Mouse (Mus musculus): ENCODE measurements around the gene Lyrm9.

The Lyrm9 gene

GRCm38 (mm10) chr11:78791582-78791981 is 34.8 kb upstream of the Lyrm9 start:
- no peaks in the 10 kb centered on the region for H3K36me3 ChIP-seq (ENCODE audit: insufficient read depth, low read length)
- no peaks in the 10 kb centered on the region for H3K9me3 ChIP-seq (ENCODE audit: low read length)
- TF ChIP-seq POU5F1 (IDR thresholded peaks at IDR 0.05; ENCODE audit: borderline replicate concordance, low read length) (no peak), CTCF (conservative IDR thresholded peaks at IDR 0.05; ENCODE audit: low read length) (no peak), NANOG (IDR thresholded peaks at IDR 0.05; ENCODE audit: borderline replicate concordance, low read length) (no peak)
- peaks cover 20% of the 10 kb centered on the region for H3K4me1 ChIP-seq (replicated peaks; ENCODE audit: low read depth, low read length)
- no peak overlapping the region for H3K4me3 ChIP-seq (replicated peaks; ENCODE audit: low read length)
- peaks cover 68% of the 10 kb centered on the region for H3K27me3 ChIP-seq (ENCODE audit: insufficient read depth, low read length)

GRCm38 (mm10) chr11:78792055-78792454 is 34.3 kb upstream of the Lyrm9 start:
- TF ChIP-seq POU5F1 (IDR thresholded peaks at IDR 0.05; ENCODE audit: borderline replicate concordance, low read length) (no peak), NANOG (IDR thresholded peaks at IDR 0.05; ENCODE audit: borderline replicate concordance, low read length) (no peak), CTCF (conservative IDR thresholded peaks at IDR 0.05; ENCODE audit: low read length) (no peak)
- no peak overlapping the region for H3K4me3 ChIP-seq (replicated peaks; ENCODE audit: low read length)
- peaks cover 20% of the 10 kb centered on the region for H3K4me1 ChIP-seq (replicated peaks; ENCODE audit: low read depth, low read length)
- H3K9me3 ChIP-seq (ENCODE audit: low read length) = no peaks in the 10 kb centered on the region
- H3K27me3 ChIP-seq (ENCODE audit: insufficient read depth, low read length) = peaks cover 68% of the 10 kb centered on the region
- H3K36me3 ChIP-seq (ENCODE audit: insufficient read depth, low read length) = no peaks in the 10 kb centered on the region

GRCm38 (mm10) chr11:78792465-78792864 is 33.9 kb upstream of the Lyrm9 start:
- Histone ChIP-seq H3K9me3 (ENCODE audit: low read length) (no peaks in the 10 kb centered on the region), H3K27me3 (ENCODE audit: insufficient read depth, low read length) (peaks cover 64% of the 10 kb centered on the region), H3K4me3 (replicated peaks; ENCODE audit: low read length) (no peak overlapping the region), H3K4me1 (replicated peaks; ENCODE audit: low read depth, low read length) (peaks cover 20% of the 10 kb centered on the region), H3K36me3 (ENCODE audit: insufficient read depth, low read length) (no peaks in the 10 kb centered on the region)
- TF ChIP-seq NANOG (IDR thresholded peaks at IDR 0.05; ENCODE audit: borderline replicate concordance, low read length) (no peak), CTCF (conservative IDR thresholded peaks at IDR 0.05; ENCODE audit: low read length) (no peak), POU5F1 (IDR thresholded peaks at IDR 0.05; ENCODE audit: borderline replicate concordance, low read length) (no peak)

DNA sequence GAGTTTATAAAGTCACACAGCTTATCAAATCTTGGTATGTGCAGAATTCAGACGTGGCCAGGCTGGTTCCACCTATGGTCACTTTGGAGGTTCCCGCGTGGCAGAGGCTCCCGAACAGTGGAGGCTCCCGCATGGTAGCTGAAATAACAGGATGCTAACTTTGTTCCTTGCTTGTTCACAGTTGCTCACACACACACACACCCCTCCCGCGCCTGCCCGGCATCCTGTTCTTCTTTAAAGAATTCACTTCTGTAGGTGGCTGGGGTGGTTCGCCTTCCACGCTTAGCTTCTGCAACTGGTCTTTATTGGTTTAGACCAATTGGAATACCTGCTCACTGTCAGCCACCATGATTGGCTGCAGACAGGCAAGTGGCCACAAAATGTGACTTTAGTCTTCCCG is 33.3 kb upstream of the Lyrm9 start:
- Histone ChIP-seq H3K4me3 (replicated peaks; ENCODE audit: low read length) (no peak overlapping the region), H3K36me3 (ENCODE audit: insufficient read depth, low read length) (no peaks in the 10 kb centered on the region), H3K4me1 (replicated peaks; ENCODE audit: low read depth, low read length) (peaks cover 20% of the 10 kb centered on the region), H3K27me3 (ENCODE audit: insufficient read depth, low read length) (peaks cover 66% of the 10 kb centered on the region), H3K9me3 (ENCODE audit: low read length) (no peaks in the 10 kb centered on the region)
- TF ChIP-seq NANOG (IDR thresholded peaks at IDR 0.05; ENCODE audit: borderline replicate concordance, low read length) = no peak
- no peak for TF ChIP-seq CTCF (conservative IDR thresholded peaks at IDR 0.05; ENCODE audit: low read length)
- no peak for TF ChIP-seq POU5F1 (IDR thresholded peaks at IDR 0.05; ENCODE audit: borderline replicate concordance, low read length)

DNA sequence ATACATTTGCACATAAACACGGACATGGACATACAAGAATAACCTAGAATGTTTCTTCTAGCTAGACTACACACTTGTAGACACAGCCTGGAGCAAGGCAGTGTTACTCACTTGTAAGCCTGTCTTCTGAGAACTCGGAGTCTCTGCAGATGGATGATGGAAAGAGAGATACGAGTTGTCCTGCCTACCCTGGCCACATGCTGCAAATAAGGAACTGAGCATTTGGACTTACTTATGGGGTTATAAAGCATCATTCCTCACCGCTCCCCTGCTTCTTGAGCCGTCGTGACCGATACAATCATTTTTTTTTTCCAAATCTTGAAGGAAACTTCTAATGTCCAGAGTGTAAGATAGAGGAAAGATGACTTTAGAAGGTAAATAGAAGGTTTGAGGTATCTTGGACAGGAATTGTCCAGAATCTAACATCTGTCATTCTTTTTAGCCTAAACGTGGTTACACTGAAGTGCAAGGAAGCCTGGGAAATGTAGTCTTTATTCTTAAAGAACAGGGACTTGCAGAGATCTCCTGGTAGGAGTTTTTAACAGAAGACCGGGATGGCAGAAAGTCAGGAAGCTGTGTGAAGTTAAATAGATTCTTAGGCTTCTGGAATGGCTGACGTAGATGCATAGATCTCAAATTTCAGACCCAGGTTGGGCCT is 30.2 kb upstream of the Lyrm9 start:
- Histone ChIP-seq H3K36me3 (ENCODE audit: insufficient read depth, low read length) (no peaks in the 10 kb centered on the region), H3K4me3 (replicated peaks; ENCODE audit: low read length) (no peak overlapping the region), H3K4me1 (replicated peaks; ENCODE audit: low read depth, low read length) (peaks cover 17% of the 10 kb centered on the region), H3K27me3 (ENCODE audit: insufficient read depth, low read length) (peaks cover 76% of the 10 kb centered on the region), H3K9me3 (ENCODE audit: low read length) (no peaks in the 10 kb centered on the region)
- TF ChIP-seq NANOG (IDR thresholded peaks at IDR 0.05; ENCODE audit: borderline replicate concordance, low read length) = no peak

DNA sequence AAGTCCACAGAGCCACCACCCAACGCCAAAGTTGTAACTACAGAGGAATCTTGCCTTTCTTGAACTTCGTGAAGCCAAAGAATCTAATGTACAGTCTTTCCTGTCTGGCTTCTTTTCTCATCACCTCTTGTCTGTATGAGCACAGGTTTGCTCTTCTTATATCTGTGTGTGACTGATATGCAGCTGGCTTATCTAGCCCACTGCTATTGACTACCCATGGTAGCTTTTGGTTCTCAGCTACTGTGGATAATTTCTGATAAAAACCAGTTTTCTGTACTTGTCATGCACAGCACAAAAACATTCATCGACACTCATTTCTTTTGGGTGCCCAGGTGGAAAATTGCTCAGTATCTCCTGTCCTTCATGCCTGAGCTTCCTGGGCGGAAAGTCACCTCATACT is 25.3 kb upstream of the Lyrm9 start:
- TF ChIP-seq POU5F1 (IDR thresholded peaks at IDR 0.05; ENCODE audit: borderline replicate concordance, low read length) = no peak
- H3K4me1 ChIP-seq (replicated peaks; ENCODE audit: low read depth, low read length) = peaks cover 20% of the 10 kb centered on the region
- H3K27me3 ChIP-seq (ENCODE audit: insufficient read depth, low read length) = peaks cover 81% of the 10 kb centered on the region
- no peak overlapping the region for H3K4me3 ChIP-seq (replicated peaks; ENCODE audit: low read length)
- no peaks in the 10 kb centered on the region for H3K36me3 ChIP-seq (ENCODE audit: insufficient read depth, low read length)
- H3K9me3 ChIP-seq (ENCODE audit: low read length) = no peaks in the 10 kb centered on the region

GRCm38 (mm10) chr11:78803587-78804316 is 22.6 kb upstream of the Lyrm9 start:
- no peak overlapping the region for H3K4me3 ChIP-seq (replicated peaks; ENCODE audit: low read length)
- H3K9me3 ChIP-seq (ENCODE audit: low read length) = no peaks in the 10 kb centered on the region
- peaks cover 91% of the 10 kb centered on the region for H3K27me3 ChIP-seq (ENCODE audit: insufficient read depth, low read length)
- TF ChIP-seq NANOG (IDR thresholded peaks at IDR 0.05; ENCODE audit: borderline replicate concordance, low read length) (no peak), POU5F1 (IDR thresholded peaks at IDR 0.05; ENCODE audit: borderline replicate concordance, low read length) (no peak), CTCF (conservative IDR thresholded peaks at IDR 0.05; ENCODE audit: low read length) (no peak)
- H3K36me3 ChIP-seq (ENCODE audit: insufficient read depth, low read length) = no peaks in the 10 kb centered on the region
- peaks cover 33% of the 10 kb centered on the region for H3K4me1 ChIP-seq (replicated peaks; ENCODE audit: low read depth, low read length)

GRCm38 (mm10) chr11:78804551-78804950 is 21.8 kb upstream of the Lyrm9 start:
- TF ChIP-seq POU5F1 (IDR thresholded peaks at IDR 0.05; ENCODE audit: borderline replicate concordance, low read length) (no peak), NANOG (IDR thresholded peaks at IDR 0.05; ENCODE audit: borderline replicate concordance, low read length) (no peak), CTCF (conservative IDR thresholded peaks at IDR 0.05; ENCODE audit: low read length) (no peak)

DNA sequence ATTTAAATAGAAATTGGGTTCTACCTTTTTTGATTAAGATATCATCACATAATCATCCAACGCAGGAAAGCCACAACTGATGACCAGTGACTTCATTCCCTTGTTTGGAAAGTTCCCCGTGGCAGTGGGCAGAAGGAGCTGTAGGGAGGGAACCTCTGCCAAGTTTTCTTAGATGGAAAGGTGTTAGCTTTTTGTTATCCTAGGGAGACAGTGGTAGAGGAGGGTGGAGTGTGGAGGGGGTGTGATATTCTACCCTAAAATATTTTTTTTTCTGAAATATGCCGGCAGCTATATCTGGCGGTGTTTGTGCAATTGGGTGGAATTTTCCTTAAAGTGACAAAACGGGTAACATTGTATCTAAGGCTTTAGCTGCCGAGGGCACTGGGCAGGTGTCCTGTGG is 21.2 kb upstream of the Lyrm9 start:
- Histone ChIP-seq H3K9me3 (ENCODE audit: low read length) (no peaks in the 10 kb centered on the region), H3K4me1 (replicated peaks; ENCODE audit: low read depth, low read length) (peaks cover 33% of the 10 kb centered on the region), H3K27me3 (ENCODE audit: insufficient read depth, low read length) (peaks cover 91% of the 10 kb centered on the region), H3K36me3 (ENCODE audit: insufficient read depth, low read length) (no peaks in the 10 kb centered on the region), H3K4me3 (replicated peaks; ENCODE audit: low read length) (no peak overlapping the region)
- TF ChIP-seq POU5F1 (IDR thresholded peaks at IDR 0.05; ENCODE audit: borderline replicate concordance, low read length) (no peak), CTCF (conservative IDR thresholded peaks at IDR 0.05; ENCODE audit: low read length) (no peak), NANOG (IDR thresholded peaks at IDR 0.05; ENCODE audit: borderline replicate concordance, low read length) (no peak)

More at GRCm38 (mm10) chr11:78804551-78804950, 21.8 kb upstream of the Lyrm9 start:
- Histone ChIP-seq H3K36me3 (ENCODE audit: insufficient read depth, low read length) (no peaks in the 10 kb centered on the region), H3K9me3 (ENCODE audit: low read length) (no peaks in the 10 kb centered on the region), H3K4me3 (replicated peaks; ENCODE audit: low read length) (no peak overlapping the region), H3K4me1 (replicated peaks; ENCODE audit: low read depth, low read length) (peaks cover 33% of the 10 kb centered on the region), H3K27me3 (ENCODE audit: insufficient read depth, low read length) (peaks cover 92% of the 10 kb centered on the region)

All from E14TG2a.4 (cell line).